Mouse (Mus musculus) Muller cell, postnatal 12 days (primary cell): ENCODE results near the gene Gm21962.
"Not testable (repeated sequence)": the region's sequence is repeated elsewhere in the genome, so short reads cannot be mapped to it uniquely, and the experiment has no call there.

Source experiments
- DNase-seq: peaks from one replicate; pipeline ENCODE4 v3.0.0-alpha.2; 2015; ENCODE audit errors: inconsistent ontology term

The Gm21962 gene

GRCm38 (mm10) chr3:137671224-137671623 is at the start of gene Gm21962:
TSS of gene Gm21962 (plus strand) at chr3:137671524.
- DNase-seq, result not testable (repeated sequence)

- no peak for DNase-seq
These were observed 49.2 kb upstream of the Gm21962 start for GRCm38 (mm10) chr3:137622091-137622490.

GRCm38 (mm10) chr3:137622895-137623580 is 48.3 kb upstream of the Gm21962 start:
- peak; percentile 91 for DNase-seq

GRCm38 (mm10) chr3:137623581-137624362 is 47.6 kb upstream of the Gm21962 start:
- DNase-seq, result peak; percentile 90

- DNase-seq, result peak; percentile 19
These were observed 46.3 kb upstream of the Gm21962 start for GRCm38 (mm10) chr3:137625054-137625453.

GRCm38 (mm10) chr3:137633726-137634125 is 37.6 kb upstream of the Gm21962 start:
- peak; percentile 23 for DNase-seq

- DNase-seq, result no peak
These were observed 34.8 kb upstream of the Gm21962 start for GRCm38 (mm10) chr3:137636571-137636970.

- no peak for DNase-seq
These were observed 30.1 kb upstream of the Gm21962 start for GRCm38 (mm10) chr3:137641238-137641637.

- DNase-seq, result no peak
These were observed 29.2 kb upstream of the Gm21962 start for GRCm38 (mm10) chr3:137642137-137642536.

GRCm38 (mm10) chr3:137642568-137642967 is 28.8 kb upstream of the Gm21962 start:
- DNase-seq, result no peak

GRCm38 (mm10) chr3:137644081-137644480 is 27.2 kb upstream of the Gm21962 start:
- DNase-seq, result no peak

- DNase-seq, result no peak
These were observed 26.4 kb upstream of the Gm21962 start for GRCm38 (mm10) chr3:137644947-137645346.

- DNase-seq, result no peak
These were observed 23.8 kb upstream of the Gm21962 start for GRCm38 (mm10) chr3:137647427-137648100.

GRCm38 (mm10) chr3:137649112-137649511 is 22.2 kb upstream of the Gm21962 start:
- DNase-seq, result no peak

GRCm38 (mm10) chr3:137652853-137653252 is 18.5 kb upstream of the Gm21962 start:
- DNase-seq, result no peak

- DNase-seq, result peak; percentile 39
These were observed 9.6 kb downstream of the Gm21962 start for GRCm38 (mm10) chr3:137680923-137681322.

- DNase-seq, result no peak
These were observed 11.8 kb downstream of the Gm21962 start for GRCm38 (mm10) chr3:137682911-137683806.

- DNase-seq, result peak; percentile 27
These were observed 12.6 kb downstream of the Gm21962 start for GRCm38 (mm10) chr3:137683807-137684403.

GRCm38 (mm10) chr3:137686932-137687331 is 15.6 kb downstream of the Gm21962 start:
- no peak for DNase-seq

GRCm38 (mm10) chr3:137691503-137691902 is 20.2 kb downstream of the Gm21962 start:
- no peak for DNase-seq

- no peak for DNase-seq
These were observed 44.6 kb downstream of the Gm21962 start for GRCm38 (mm10) chr3:137715946-137716345.
